Mouse (Mus musculus): ENCODE data around the gene Csgalnact2. TPM values are rescaled to one million over a fixed set of nuclear protein-coding genes. Genes with fewer than 3 reads are reported as not detected.

The Csgalnact2 gene
- polyA plus RNA-seq, 1 experiment from 2014 or later = 10.2 TPM

DNA sequence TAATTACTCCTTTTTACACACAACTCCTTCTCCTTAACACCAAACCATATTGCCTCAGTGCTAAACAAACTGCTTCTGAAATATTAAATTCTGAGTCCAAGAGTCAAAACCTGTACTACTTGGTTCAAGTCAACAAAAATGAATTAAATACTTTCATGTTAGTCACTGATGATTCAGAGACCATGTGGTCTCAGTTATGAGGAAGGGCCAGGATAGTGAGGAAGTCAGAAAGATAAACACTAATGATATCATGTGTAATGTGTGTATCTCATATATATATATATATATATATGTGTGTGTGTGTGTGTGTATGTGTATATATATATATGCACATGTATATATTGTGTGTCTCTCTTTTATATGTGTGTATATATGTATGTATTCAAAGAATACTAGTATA is 12.4 kb downstream of the Csgalnact2 start:
- Histone ChIP-seq H3K9me3 (replicated peaks; ENCODE audit: control insufficient read depth, low read length) (no peaks in the 10 kb centered on the region), H3K36me3 (ENCODE audit: control insufficient read depth, insufficient read depth, low read length) (peaks cover 4% of the 10 kb centered on the region; the same call in 1 of the 2 replicates), H3K27me3 (ENCODE audit: control insufficient read depth, insufficient read depth, low read length) (no peaks in the 10 kb centered on the region)

DNA sequence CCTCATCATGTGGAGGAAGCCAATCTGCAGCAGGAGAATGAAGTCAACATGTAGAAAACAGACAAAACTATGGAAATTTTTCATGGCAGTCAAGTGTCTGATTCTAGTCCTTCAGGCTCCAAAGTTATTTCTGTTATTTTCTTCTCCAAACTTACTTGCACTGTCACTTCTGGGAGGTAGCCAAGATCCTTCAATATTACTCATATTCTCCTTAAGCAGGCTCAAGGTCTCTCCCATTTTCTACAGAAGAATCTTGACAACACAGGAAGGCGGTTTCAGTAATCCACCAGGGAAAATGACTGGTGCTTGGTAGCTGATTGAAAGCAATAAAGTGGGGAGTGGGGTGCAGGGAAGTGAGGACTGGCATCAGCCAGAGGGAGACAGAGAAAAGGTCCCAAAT is 16.2 kb downstream of the Csgalnact2 start:
- 92% methylated on average over 1 of the region's 1 CpGs for WGBS (ENCODE audit: insufficient replicate concordance)
- Histone ChIP-seq H3K9me3 (replicated peaks; ENCODE audit: control insufficient read depth, low read length) (no peaks in the 10 kb centered on the region), H3K36me3 (ENCODE audit: control insufficient read depth, insufficient read depth, low read length) (peaks cover 4% of the 10 kb centered on the region; the same call in 1 of the 2 replicates), H3K4me1 (ENCODE audit: control insufficient read depth, insufficient read depth, low read length) (peaks cover 6% of the 10 kb centered on the region), H3K4me3 (ENCODE audit: low read depth, low read length) (no peak overlapping the region), H3K27ac (ENCODE audit: low read depth, low read length) (no peak overlapping the region), H3K27me3 (ENCODE audit: control insufficient read depth, insufficient read depth, low read length) (no peaks in the 10 kb centered on the region), H3K9ac (ENCODE audit: low read depth, low read length) (no peak overlapping the region), H3K4me2 (no peak overlapping the region)
- ATAC-seq (replicated peaks; ENCODE audit: insufficient number of reproducible peaks, low FRiP score, low TSS enrichment) = no peak

More for the DNA sequence above, 12.4 kb downstream of the Csgalnact2 start:
- Histone ChIP-seq H3K4me1 (ENCODE audit: control insufficient read depth, insufficient read depth, low read length) (peaks cover 15% of the 10 kb centered on the region), H3K4me2 (no peak overlapping the region), H3K9ac (ENCODE audit: low read depth, low read length) (no peak overlapping the region), H3K27ac (ENCODE audit: low read depth, low read length) (no peak overlapping the region), H3K4me3 (ENCODE audit: low read depth, low read length) (no peak overlapping the region)
- no peak for ATAC-seq (replicated peaks; ENCODE audit: insufficient number of reproducible peaks, low FRiP score, low TSS enrichment)

DNA sequence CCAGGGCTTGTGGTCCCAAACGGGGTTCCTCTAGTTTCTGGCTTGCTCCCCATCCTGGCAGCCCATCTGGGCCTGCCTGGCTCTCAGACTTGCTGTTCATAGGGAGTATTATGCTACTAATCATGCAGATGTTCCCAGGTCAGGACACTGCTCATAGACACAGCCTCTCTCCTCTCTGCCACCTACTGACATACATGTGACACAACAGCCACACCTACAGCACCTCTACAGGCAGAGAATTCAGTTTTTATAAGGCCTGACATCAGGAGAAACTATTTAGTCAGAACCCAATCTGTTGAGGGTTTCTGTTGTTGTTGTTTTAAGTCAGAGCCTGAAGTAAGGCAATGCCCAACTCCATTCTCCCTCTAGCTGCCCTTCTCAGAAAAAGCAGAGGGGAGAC is 27.1 kb downstream of the Csgalnact2 start:
- H3K4me2 ChIP-seq = no peak overlapping the region
- H3K9ac ChIP-seq (ENCODE audit: low read depth, low read length) = no peak overlapping the region
- no peaks in the 10 kb centered on the region for H3K36me3 ChIP-seq (ENCODE audit: control insufficient read depth, insufficient read depth, low read length)
- H3K27me3 ChIP-seq (ENCODE audit: control insufficient read depth, insufficient read depth, low read length) = no peaks in the 10 kb centered on the region
- no peaks in the 10 kb centered on the region for H3K4me1 ChIP-seq (ENCODE audit: control insufficient read depth, insufficient read depth, low read length)
- WGBS (ENCODE audit: insufficient replicate concordance) = 53% methylated on average over 1 of the region's 1 CpGs
- no peak overlapping the region for H3K4me3 ChIP-seq (ENCODE audit: low read depth, low read length)
- no peaks in the 10 kb centered on the region for H3K9me3 ChIP-seq (replicated peaks; ENCODE audit: control insufficient read depth, low read length)
- no peak for ATAC-seq (replicated peaks; ENCODE audit: insufficient number of reproducible peaks, low FRiP score, low TSS enrichment)
- H3K27ac ChIP-seq (ENCODE audit: low read depth, low read length) = no peak overlapping the region

DNA sequence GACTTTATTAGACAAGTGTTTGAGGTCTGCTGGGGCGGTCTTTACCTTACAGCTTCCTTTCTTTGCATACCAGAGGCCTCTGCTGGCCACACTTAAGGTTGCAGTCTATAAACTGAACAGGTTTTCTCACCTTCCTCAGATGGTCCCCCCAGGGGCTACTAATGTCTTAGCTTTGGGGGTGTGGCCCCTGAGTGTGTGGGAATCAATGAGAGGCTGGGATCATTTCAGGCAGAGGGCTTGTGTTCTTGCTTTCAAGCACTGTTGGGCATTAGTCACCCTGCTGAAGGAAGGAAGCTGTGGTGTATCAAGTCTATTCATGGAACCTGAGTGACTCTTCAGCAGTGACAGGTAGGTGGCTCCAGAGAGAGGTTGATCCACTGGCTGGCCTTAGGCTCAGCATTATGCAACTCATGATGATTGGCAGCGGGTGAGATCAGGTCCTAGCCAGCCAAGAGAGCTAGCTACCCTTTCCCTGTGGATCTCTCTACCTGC is 39.6 kb downstream of the Csgalnact2 start:
- Histone ChIP-seq H3K36me3 (ENCODE audit: control insufficient read depth, insufficient read depth, low read length) (no peaks in the 10 kb centered on the region), H3K27ac (ENCODE audit: low read depth, low read length) (no peak overlapping the region), H3K9me3 (replicated peaks; ENCODE audit: control insufficient read depth, low read length) (no peaks in the 10 kb centered on the region), H3K4me3 (ENCODE audit: low read depth, low read length) (no peak overlapping the region), H3K4me2 (no peak overlapping the region), H3K27me3 (ENCODE audit: control insufficient read depth, insufficient read depth, low read length) (no peaks in the 10 kb centered on the region), H3K4me1 (ENCODE audit: control insufficient read depth, insufficient read depth, low read length) (no peaks in the 10 kb centered on the region), H3K9ac (ENCODE audit: low read depth, low read length) (no peak overlapping the region)
- ATAC-seq (replicated peaks; ENCODE audit: insufficient number of reproducible peaks, low FRiP score, low TSS enrichment) = no peak
- 28% methylated on average over 2 of the region's 2 CpGs for WGBS (ENCODE audit: insufficient replicate concordance)

DNA sequence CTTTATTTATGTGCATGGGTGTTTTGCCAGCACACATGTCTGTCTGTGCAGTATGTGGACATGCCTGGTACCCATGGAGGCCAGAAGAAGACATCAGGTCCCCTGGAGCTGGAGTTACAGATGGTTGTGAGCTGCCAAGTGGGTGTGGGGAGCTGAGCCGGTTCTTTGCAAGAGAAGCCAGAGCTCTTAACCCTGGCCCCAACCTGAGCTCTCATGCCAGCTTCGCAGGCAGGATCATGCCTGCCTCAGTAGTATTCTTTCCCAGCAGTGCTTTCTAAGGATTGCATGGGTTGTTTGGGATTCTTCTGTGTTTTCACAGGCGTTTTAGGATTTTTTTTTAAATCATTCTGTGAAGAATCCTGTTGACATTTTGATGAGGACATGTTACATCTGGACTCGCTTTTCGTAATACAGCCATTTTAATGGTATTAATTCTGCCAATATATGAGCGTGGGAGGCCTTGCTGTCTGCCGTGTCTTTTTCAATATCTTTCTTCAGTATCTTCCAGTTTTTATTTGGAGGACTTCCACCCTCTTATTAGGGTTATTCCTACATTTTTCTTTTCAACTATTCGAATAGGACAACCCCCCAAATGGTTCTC is 41.1 kb downstream of the Csgalnact2 start:
- Histone ChIP-seq H3K4me3 (ENCODE audit: low read depth, low read length) (no peak overlapping the region), H3K27me3 (ENCODE audit: control insufficient read depth, insufficient read depth, low read length) (no peaks in the 10 kb centered on the region), H3K36me3 (ENCODE audit: control insufficient read depth, insufficient read depth, low read length) (no peaks in the 10 kb centered on the region), H3K4me1 (ENCODE audit: control insufficient read depth, insufficient read depth, low read length) (no peaks in the 10 kb centered on the region), H3K9me3 (replicated peaks; ENCODE audit: control insufficient read depth, low read length) (no peaks in the 10 kb centered on the region), H3K27ac (ENCODE audit: low read depth, low read length) (no peak overlapping the region), H3K9ac (ENCODE audit: low read depth, low read length) (no peak overlapping the region), H3K4me2 (no peak overlapping the region)
- ATAC-seq (replicated peaks; ENCODE audit: insufficient number of reproducible peaks, low FRiP score, low TSS enrichment) = no peak
- 72% methylated on average over 8 of the region's 8 CpGs for WGBS (ENCODE audit: insufficient replicate concordance)

- H3K9me3 ChIP-seq (replicated peaks; ENCODE audit: control insufficient read depth, low read length) = no peaks in the 10 kb centered on the region
- H3K9ac ChIP-seq (ENCODE audit: low read depth, low read length) = no peak overlapping the region
- 83% methylated on average over 9 of the region's 9 CpGs for WGBS (ENCODE audit: insufficient replicate concordance)
- H3K4me1 ChIP-seq (ENCODE audit: control insufficient read depth, insufficient read depth, low read length) = no peaks in the 10 kb centered on the region
- no peaks in the 10 kb centered on the region for H3K27me3 ChIP-seq (ENCODE audit: control insufficient read depth, insufficient read depth, low read length)
- ATAC-seq (replicated peaks; ENCODE audit: insufficient number of reproducible peaks, low FRiP score, low TSS enrichment) = no peak
- no peak overlapping the region for H3K4me3 ChIP-seq (ENCODE audit: low read depth, low read length)
- H3K36me3 ChIP-seq (ENCODE audit: control insufficient read depth, insufficient read depth, low read length) = no peaks in the 10 kb centered on the region
- H3K27ac ChIP-seq (ENCODE audit: low read depth, low read length) = no peak overlapping the region
- no peak overlapping the region for H3K4me2 ChIP-seq
Measured at GRCm38 (mm10) chr6:118090827-118091226, 48.1 kb downstream of the Csgalnact2 start.

GRCm38 (mm10) chr6:118088750-118089440 is 50.0 kb downstream of the Csgalnact2 start:
- no peak overlapping the region for H3K4me3 ChIP-seq (ENCODE audit: low read depth, low read length)
- no peaks in the 10 kb centered on the region for H3K27me3 ChIP-seq (ENCODE audit: control insufficient read depth, insufficient read depth, low read length)
- H3K27ac ChIP-seq (ENCODE audit: low read depth, low read length) = no peak overlapping the region
- no peaks in the 10 kb centered on the region for H3K36me3 ChIP-seq (ENCODE audit: control insufficient read depth, insufficient read depth, low read length)
- no peaks in the 10 kb centered on the region for H3K4me1 ChIP-seq (ENCODE audit: control insufficient read depth, insufficient read depth, low read length)
- no peak overlapping the region for H3K4me2 ChIP-seq
- no peaks in the 10 kb centered on the region for H3K9me3 ChIP-seq (replicated peaks; ENCODE audit: control insufficient read depth, low read length)
- 80% methylated on average over 17 of the region's 17 CpGs for WGBS (ENCODE audit: insufficient replicate concordance)
- no peak overlapping the region for H3K9ac ChIP-seq (ENCODE audit: low read depth, low read length)
- ATAC-seq (replicated peaks; ENCODE audit: insufficient number of reproducible peaks, low FRiP score, low TSS enrichment) = no peak

- no peak overlapping the region for H3K9ac ChIP-seq (ENCODE audit: low read depth, low read length)
- H3K4me3 ChIP-seq (ENCODE audit: low read depth, low read length) = no peak overlapping the region
- H3K27ac ChIP-seq (ENCODE audit: low read depth, low read length) = no peak overlapping the region
- no peaks in the 10 kb centered on the region for H3K9me3 ChIP-seq (replicated peaks; ENCODE audit: control insufficient read depth, low read length)
- no peak for ATAC-seq (replicated peaks; ENCODE audit: insufficient number of reproducible peaks, low FRiP score, low TSS enrichment)
- no peaks in the 10 kb centered on the region; the same call in 1 of the 2 replicates for H3K27me3 ChIP-seq (ENCODE audit: control insufficient read depth, insufficient read depth, low read length)
- no peaks in the 10 kb centered on the region for H3K4me1 ChIP-seq (ENCODE audit: control insufficient read depth, insufficient read depth, low read length)
- 50% methylated on average over 8 of the region's 8 CpGs for WGBS (ENCODE audit: insufficient replicate concordance)
- no peaks in the 10 kb centered on the region for H3K36me3 ChIP-seq (ENCODE audit: control insufficient read depth, insufficient read depth, low read length)
- no peak overlapping the region for H3K4me2 ChIP-seq
Measured at GRCm38 (mm10) chr6:118087955-118088354, 51.0 kb downstream of the Csgalnact2 start.

DNA sequence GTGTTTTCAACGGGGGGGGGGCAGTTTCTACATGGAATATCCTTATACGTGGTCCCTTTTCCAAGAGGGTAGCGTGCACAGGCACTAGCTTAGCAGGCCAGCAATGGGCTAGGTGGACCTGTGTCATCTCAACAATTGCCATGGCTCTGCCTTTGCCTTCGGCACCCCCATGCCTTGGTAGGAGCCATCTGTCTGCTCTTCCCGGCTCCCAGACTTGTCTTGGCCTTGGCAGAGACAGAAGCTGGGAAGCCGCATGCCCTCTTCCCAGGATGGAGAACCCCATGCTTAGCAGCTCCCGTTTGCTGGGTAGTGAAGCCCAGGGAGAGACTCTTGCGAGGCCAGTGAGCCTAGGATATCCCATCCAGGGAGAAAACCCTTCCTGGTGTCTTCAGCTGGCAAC is 54.3 kb downstream of the Csgalnact2 start:
- H3K4me2 ChIP-seq = no peak overlapping the region
- H3K9me3 ChIP-seq (replicated peaks; ENCODE audit: control insufficient read depth, low read length) = no peaks in the 10 kb centered on the region
- H3K4me1 ChIP-seq (ENCODE audit: control insufficient read depth, insufficient read depth, low read length) = no peaks in the 10 kb centered on the region
- no peak for ATAC-seq (replicated peaks; ENCODE audit: insufficient number of reproducible peaks, low FRiP score, low TSS enrichment)
- H3K4me3 ChIP-seq (ENCODE audit: low read depth, low read length) = no peak overlapping the region
- H3K27ac ChIP-seq (ENCODE audit: low read depth, low read length) = no peak overlapping the region
- WGBS (ENCODE audit: insufficient replicate concordance) = 83% methylated on average over 8 of the region's 8 CpGs
- H3K27me3 ChIP-seq (ENCODE audit: control insufficient read depth, insufficient read depth, low read length) = no peaks in the 10 kb centered on the region; the same call in 1 of the 2 replicates
- no peak overlapping the region for H3K9ac ChIP-seq (ENCODE audit: low read depth, low read length)
- H3K36me3 ChIP-seq (ENCODE audit: control insufficient read depth, insufficient read depth, low read length) = no peaks in the 10 kb centered on the region

All from heart, embryonic 11.5 days (tissue).